Mouse (Mus musculus): ENCODE results near the gene Prickle3. TPM values are rescaled to one million over a fixed set of nuclear protein-coding genes. Genes with fewer than 3 reads are reported as not detected.
A peak's percentile ranks its signal among the peaks of the same experiment; 100 is the strongest.

Prickle3 gene
- total and polyA plus RNA-seq, 3 experiments = 0.04 to 0.16 TPM; not detected in 1

GRCm38 (mm10) chrX:7675001-7675380, 17.9 kb downstream of the Prickle3 start:
- H3K4me3 ChIP-seq (ENCODE audit: low read depth, low read length) = peak overlapping the region; percentile 44; the same call in 1 of the 2 replicates
- ATAC-seq (ENCODE audit: extremely low read depth, insufficient number of reproducible peaks, low FRiP score, poor library complexity, severe bottlenecking) = no peak
- no peaks in the 10 kb centered on the region for H3K36me3 ChIP-seq (replicated peaks)
- DNase-seq (ENCODE audit: low spot score) = no peak
- H3K9me3 ChIP-seq (replicated peaks) = no peaks in the 10 kb centered on the region
- TF ChIP-seq GATA2 (IDR thresholded peaks at IDR 0.05; ENCODE audit: borderline replicate concordance, low read depth, low read length) (no peak), POLR2AphosphoS5 (IDR thresholded peaks at IDR 0.05; ENCODE audit: insufficient replicate concordance, low read depth, low read length) (no peak), TAL1 (conservative IDR thresholded peaks at IDR 0.05; ENCODE audit: low read depth, low read length) (no peak), GATA1 (IDR thresholded peaks at IDR 0.05; ENCODE audit: borderline replicate concordance, low read length) (no peak), CTCF (IDR thresholded peaks at IDR 0.05; ENCODE audit: low read depth, low read length) (no peak)
- no peaks in the 10 kb centered on the region for H3K27me3 ChIP-seq (ENCODE audit: insufficient read depth, low read length)
- H3K4me1 ChIP-seq (ENCODE audit: insufficient read depth, low read depth, low read length) = peaks cover 57% of the 10 kb centered on the region

DNA sequence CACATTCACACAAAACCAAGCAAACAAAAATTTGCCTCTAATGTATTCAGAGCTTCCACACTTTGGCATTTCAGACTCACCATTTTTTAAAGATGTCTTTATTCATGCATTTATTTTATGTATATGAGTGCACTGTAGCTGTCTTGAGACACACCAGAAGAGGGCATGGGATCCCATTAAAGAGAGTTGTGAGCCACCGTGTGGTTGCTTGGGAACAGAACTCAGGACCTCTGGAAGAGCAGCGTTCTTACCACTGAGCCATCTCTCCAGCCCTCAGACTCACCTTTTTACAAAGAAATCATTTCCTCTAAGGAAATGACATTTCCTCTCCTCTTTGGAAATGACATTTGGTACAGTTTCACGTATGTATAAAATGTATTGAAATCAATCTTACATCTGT, 21.9 kb downstream of the Prickle3 start:
- H3K4me1 ChIP-seq (ENCODE audit: insufficient read depth, low read depth, low read length) = peaks cover 24% of the 10 kb centered on the region
- peaks cover 4% of the 10 kb centered on the region; the same call in 1 of the 2 replicates for H3K27me3 ChIP-seq (ENCODE audit: insufficient read depth, low read length)
- H3K9me3 ChIP-seq (replicated peaks) = no peaks in the 10 kb centered on the region
- no peak for DNase-seq (ENCODE audit: low spot score)
- no peak for TF ChIP-seq TAL1 (conservative IDR thresholded peaks at IDR 0.05; ENCODE audit: low read depth, low read length)
- TF ChIP-seq GATA2 (IDR thresholded peaks at IDR 0.05; ENCODE audit: borderline replicate concordance, low read depth, low read length) = no peak
- no peak for TF ChIP-seq GATA1 (IDR thresholded peaks at IDR 0.05; ENCODE audit: borderline replicate concordance, low read length)
- no peak for TF ChIP-seq POLR2AphosphoS5 (IDR thresholded peaks at IDR 0.05; ENCODE audit: insufficient replicate concordance, low read depth, low read length)
- no peak for TF ChIP-seq CTCF (IDR thresholded peaks at IDR 0.05; ENCODE audit: low read depth, low read length)
- H3K36me3 ChIP-seq (replicated peaks) = no peaks in the 10 kb centered on the region
- no peak overlapping the region for H3K4me3 ChIP-seq (ENCODE audit: low read depth, low read length)
- no peak for ATAC-seq (ENCODE audit: extremely low read depth, insufficient number of reproducible peaks, low FRiP score, poor library complexity, severe bottlenecking)

- TF ChIP-seq CTCF (IDR thresholded peaks at IDR 0.05; ENCODE audit: low read depth, low read length) = peak; percentile 55
- TF ChIP-seq TAL1 (conservative IDR thresholded peaks at IDR 0.05; ENCODE audit: low read depth, low read length) = no peak
- Histone ChIP-seq H3K27me3 (ENCODE audit: insufficient read depth, low read length) (peaks cover 4% of the 10 kb centered on the region), H3K4me1 (ENCODE audit: insufficient read depth, low read depth, low read length) (peaks cover 19% of the 10 kb centered on the region), H3K4me3 (ENCODE audit: low read depth, low read length) (peak overlapping the region; percentile 30; the same call in 1 of the 2 replicates), H3K9me3 (replicated peaks) (no peaks in the 10 kb centered on the region), H3K36me3 (replicated peaks) (no peaks in the 10 kb centered on the region)
- ATAC-seq (ENCODE audit: extremely low read depth, insufficient number of reproducible peaks, low FRiP score, poor library complexity, severe bottlenecking) = peak; percentile 73
- DNase-seq (ENCODE audit: low spot score) = peak; percentile 60
These were observed 22.5 kb downstream of the Prickle3 start for GRCm38 (mm10) chrX:7679405-7680056.

DNA sequence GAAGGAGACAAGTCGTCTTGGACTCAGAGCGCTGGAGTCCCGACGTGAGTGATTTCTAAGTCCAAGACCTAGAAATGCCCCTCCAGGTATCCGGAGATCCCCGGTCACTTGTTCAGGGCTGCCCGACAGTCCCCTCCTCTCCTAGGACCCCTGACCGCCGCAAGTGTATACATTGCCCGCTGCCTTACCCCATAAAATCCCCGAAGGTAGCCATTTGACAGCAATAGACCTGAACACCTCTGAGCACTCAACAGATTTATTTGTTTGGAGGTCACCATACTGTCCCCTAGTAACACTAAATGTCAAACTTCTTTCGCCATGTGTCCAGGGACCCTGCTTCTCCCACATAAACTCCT, 23.0 kb downstream of the Prickle3 start:
- DNase-seq (ENCODE audit: low spot score) (no peak), ATAC-seq (ENCODE audit: extremely low read depth, insufficient number of reproducible peaks, low FRiP score, poor library complexity, severe bottlenecking) (no peak)
- Histone ChIP-seq H3K4me3 (ENCODE audit: low read depth, low read length) (peak overlapping the region; percentile 30; the same call in 1 of the 2 replicates), H3K9me3 (replicated peaks) (no peaks in the 10 kb centered on the region), H3K27me3 (ENCODE audit: insufficient read depth, low read length) (peaks cover 7% of the 10 kb centered on the region), H3K36me3 (replicated peaks) (no peaks in the 10 kb centered on the region), H3K4me1 (ENCODE audit: insufficient read depth, low read depth, low read length) (peaks cover 14% of the 10 kb centered on the region)
- TF ChIP-seq GATA1 (IDR thresholded peaks at IDR 0.05; ENCODE audit: borderline replicate concordance, low read length) (no peak), TAL1 (conservative IDR thresholded peaks at IDR 0.05; ENCODE audit: low read depth, low read length) (no peak), POLR2AphosphoS5 (IDR thresholded peaks at IDR 0.05; ENCODE audit: insufficient replicate concordance, low read depth, low read length) (no peak), GATA2 (IDR thresholded peaks at IDR 0.05; ENCODE audit: borderline replicate concordance, low read depth, low read length) (no peak), CTCF (IDR thresholded peaks at IDR 0.05; ENCODE audit: low read depth, low read length) (no peak)

DNA sequence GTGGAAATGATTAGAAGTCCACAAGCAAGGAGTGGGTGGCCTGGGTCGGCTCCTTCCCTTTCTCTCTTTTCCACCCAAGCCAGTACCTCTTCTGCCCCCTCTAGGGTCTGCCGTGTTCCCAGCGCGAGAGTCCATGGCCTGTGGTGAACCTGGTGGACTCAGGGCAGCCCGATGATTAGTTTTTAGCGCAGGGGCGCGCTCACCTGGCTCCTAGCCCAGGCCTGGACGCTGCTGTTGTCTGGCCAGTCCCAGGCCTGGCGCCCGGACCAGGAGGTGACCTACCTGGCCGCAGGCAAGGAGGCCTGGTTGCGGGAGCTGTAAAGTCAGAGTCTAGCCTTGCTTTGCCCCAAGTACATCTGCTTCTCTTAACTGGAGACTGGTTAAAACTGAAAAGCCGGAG, 23.8 kb downstream of the Prickle3 start, which contains the start of gene Magix:
Gene Magix, minus strand, starts transcription at position 388 of the 400 bp plus-strand sequence.
- Histone ChIP-seq H3K4me3 (ENCODE audit: low read depth, low read length) (no peak within 1 kb of the TSS), H3K9me3 (replicated peaks) (no peaks in the 10 kb centered on the region), H3K27me3 (ENCODE audit: insufficient read depth, low read length) (peaks cover 7% of the 10 kb centered on the region), H3K4me1 (ENCODE audit: insufficient read depth, low read depth, low read length) (peaks cover 7% of the 10 kb centered on the region), H3K36me3 (replicated peaks) (no peaks in the 10 kb centered on the region)
- ATAC-seq (ENCODE audit: extremely low read depth, insufficient number of reproducible peaks, low FRiP score, poor library complexity, severe bottlenecking) (no peak), DNase-seq (ENCODE audit: low spot score) (no peak)
- no peak for TF ChIP-seq CTCF (IDR thresholded peaks at IDR 0.05; ENCODE audit: low read depth, low read length)
- TF ChIP-seq TAL1 (conservative IDR thresholded peaks at IDR 0.05; ENCODE audit: low read depth, low read length) = no peak
- TF ChIP-seq GATA2 (IDR thresholded peaks at IDR 0.05; ENCODE audit: borderline replicate concordance, low read depth, low read length) = no peak
- no peak for TF ChIP-seq POLR2AphosphoS5 (IDR thresholded peaks at IDR 0.05; ENCODE audit: insufficient replicate concordance, low read depth, low read length)
- TF ChIP-seq GATA1 (IDR thresholded peaks at IDR 0.05; ENCODE audit: borderline replicate concordance, low read length) = no peak

- H3K9me3 ChIP-seq (replicated peaks) = no peaks in the 10 kb centered on the region
- no peak for ATAC-seq (ENCODE audit: extremely low read depth, insufficient number of reproducible peaks, low FRiP score, poor library complexity, severe bottlenecking)
- H3K27me3 ChIP-seq (ENCODE audit: insufficient read depth, low read length) = peaks cover 24% of the 10 kb centered on the region
- peaks cover 2% of the 10 kb centered on the region; the same call in 1 of the 2 replicates for H3K4me1 ChIP-seq (ENCODE audit: insufficient read depth, low read depth, low read length)
- DNase-seq (ENCODE audit: low spot score) = no peak
- no peaks in the 10 kb centered on the region for H3K36me3 ChIP-seq (replicated peaks)
- TF ChIP-seq GATA2 (IDR thresholded peaks at IDR 0.05; ENCODE audit: borderline replicate concordance, low read depth, low read length) = no peak
- no peak for TF ChIP-seq POLR2AphosphoS5 (IDR thresholded peaks at IDR 0.05; ENCODE audit: insufficient replicate concordance, low read depth, low read length)
- no peak for TF ChIP-seq GATA1 (IDR thresholded peaks at IDR 0.05; ENCODE audit: borderline replicate concordance, low read length)
- no peak for TF ChIP-seq CTCF (IDR thresholded peaks at IDR 0.05; ENCODE audit: low read depth, low read length)
- TF ChIP-seq TAL1 (conservative IDR thresholded peaks at IDR 0.05; ENCODE audit: low read depth, low read length) = no peak
- no peak overlapping the region for H3K4me3 ChIP-seq (ENCODE audit: low read depth, low read length)
These were observed 31.3 kb downstream of the Prickle3 start for GRCm38 (mm10) chrX:7688321-7688720.
